Mouse (Mus musculus) cortical plate, adult 2 months (tissue): ENCODE measurements around the gene Dnaja2.

ENCODE experiments used
- CTCF ChIP-seq: fragments of 200-500 bp; IDR thresholded peaks from 2 replicates; pipeline ENCODE4 v1.5.1; 2011; ENCODE audit warnings: mild to moderate bottlenecking, control low read depth, low read length; ENCODE audit not compliant: insufficient read depth; ENCODE audit errors: extremely low read depth
- POLR2A ChIP-seq: fragments of 200-500 bp; IDR thresholded peaks from 2 replicates; pipeline ENCODE4 v1.6.1; 2011; ENCODE audit warnings: mild to moderate bottlenecking, low read length, control low read depth; ENCODE audit not compliant: insufficient read depth; ENCODE audit errors: extremely low read depth

GRCm38 (mm10) chr8:85512234-85512633, 42.9 kb downstream of the Dnaja2 start:
- TF ChIP-seq CTCF (no peak), POLR2A (no peak)
